Mouse (Mus musculus) kidney, adult 18-20 months (tissue): ENCODE data around the gene Chad.

Experiments used
- DNase-seq: peaks from one replicate; pipeline ENCODE4 v3.0.0; 2021

The Chad gene

GRCm38 (mm10) chr11:94564437-94565150 is at the start of gene Chad:
Gene Chad (plus strand): TSS chr11:94565047.
- peak; percentile 45 for DNase-seq

- peak; percentile 78 for DNase-seq
Measured at GRCm38 (mm10) chr11:94521219-94521843, 43.5 kb upstream of the Chad start, which contains the start of gene Mycbpap. Gene Mycbpap (minus strand): TSS chr11:94521742.

GRCm38 (mm10) chr11:94526171-94526879 is 38.5 kb upstream of the Chad start:
- no peak for DNase-seq

GRCm38 (mm10) chr11:94528879-94529278 is 36.0 kb upstream of the Chad start:
- DNase-seq, result no peak

GRCm38 (mm10) chr11:94533171-94533570 is 31.7 kb upstream of the Chad start:
- DNase-seq, result no peak

- DNase-seq, result no peak
Measured at GRCm38 (mm10) chr11:94538733-94539292, 26.0 kb upstream of the Chad start.

GRCm38 (mm10) chr11:94539761-94540160 is 25.1 kb upstream of the Chad start:
- no peak for DNase-seq

GRCm38 (mm10) chr11:94542400-94542799 is 22.4 kb upstream of the Chad start:
- DNase-seq, result no peak

- no peak for DNase-seq
Measured at GRCm38 (mm10) chr11:94543344-94543743, 21.5 kb upstream of the Chad start.

- peak; percentile 94 for DNase-seq
Measured at GRCm38 (mm10) chr11:94543932-94544331, 20.9 kb upstream of the Chad start.

GRCm38 (mm10) chr11:94544422-94544821 is 20.4 kb upstream of the Chad start:
- no peak for DNase-seq

- DNase-seq, result no peak
Measured at GRCm38 (mm10) chr11:94546381-94546780, 18.5 kb upstream of the Chad start.

GRCm38 (mm10) chr11:94547271-94547670 is 17.6 kb upstream of the Chad start:
- no peak for DNase-seq

- DNase-seq, result no peak
Measured at GRCm38 (mm10) chr11:94548041-94548784, 16.6 kb upstream of the Chad start.

GRCm38 (mm10) chr11:94548888-94549690 is 15.8 kb upstream of the Chad start, which contains the start of gene Rsad1:
Gene Rsad1 (minus strand): TSS chr11:94549255.
- peak; percentile 99 for DNase-seq

GRCm38 (mm10) chr11:94549691-94550441 is 15.0 kb upstream of the Chad start:
- DNase-seq, result no peak

- no peak for DNase-seq
Measured at GRCm38 (mm10) chr11:94550442-94550744, 14.5 kb upstream of the Chad start.

- no peak for DNase-seq
Measured at GRCm38 (mm10) chr11:94558226-94558625, 6.6 kb upstream of the Chad start.

- no peak for DNase-seq
Measured at GRCm38 (mm10) chr11:94563383-94563782, 1.5 kb upstream of the Chad start.

GRCm38 (mm10) chr11:94563821-94564220 is 1.0 kb upstream of the Chad start:
- DNase-seq, result no peak

GRCm38 (mm10) chr11:94565151-94565479 is 268 bp downstream of the Chad start:
- DNase-seq, result no peak
